ENCODE assay signal across 14 mouse cellular contexts in the genomic region with DNA sequence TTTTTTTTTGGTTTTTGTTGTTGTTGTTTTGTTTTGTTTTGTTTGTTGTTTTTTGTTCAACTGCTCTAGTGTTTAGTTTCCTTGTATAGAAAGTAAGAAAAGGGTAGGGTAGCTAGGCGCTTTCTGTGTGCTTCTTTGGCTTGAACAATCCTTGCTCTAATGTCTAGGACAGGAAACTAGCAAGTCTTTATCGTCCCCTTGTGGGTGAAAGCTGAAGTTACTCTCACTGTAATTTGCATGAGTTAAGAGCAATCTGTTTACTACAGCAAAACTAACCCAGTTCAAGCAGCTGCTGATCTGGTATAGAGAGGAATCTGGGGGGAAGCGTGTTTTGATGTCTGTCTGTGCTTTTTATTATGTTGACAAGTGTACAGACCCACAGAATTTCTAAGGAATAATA. TPM values are rescaled to one million over a fixed set of nuclear protein-coding genes. Genes with fewer than 3 reads are reported as not detected.
DNase-seq lines count a peak whose midpoint lies in the region; ATAC-seq and TF ChIP-seq lines count a peak whose summit lies in the region.
"Had no signal": no experiment of that assay in that cellular context is flagged by ENCODE, and none has a peak within 500 bp of the region (broad histone marks: within the 10 kb centered on the region; RNA-seq: fewer than 3 reads in every experiment).

No protein-coding gene starts in this region.

- no peak overlapping the region for H3K4me2 ChIP-seq in hindbrain, postnatal 0 days (ENCODE audit: low read depth, low read length)
- H3K4me2 ChIP-seq in hindbrain, embryonic 16.5 days (ENCODE audit: low read length) = no peak overlapping the region
- H3K4me2 ChIP-seq: intestine, embryonic 15.5 days; limb, embryonic 13.5 days had no signal

- no peak overlapping the region for H3K27ac ChIP-seq in hindbrain, postnatal 0 days
- no peak overlapping the region for H3K27ac ChIP-seq in hindbrain, embryonic 16.5 days (ENCODE audit: low read depth, low read length)
- no peak overlapping the region for H3K27ac ChIP-seq in thymus, adult 2 months (ENCODE audit: control insufficient read depth, insufficient read depth, low read length)
- H3K27ac ChIP-seq: intestine, embryonic 15.5 days; limb, embryonic 13.5 days had no signal

- no peaks in the 10 kb centered on the region for H3K4me1 ChIP-seq in hindbrain, postnatal 0 days (ENCODE audit: insufficient read depth, low read length)
- no peaks in the 10 kb centered on the region for H3K4me1 ChIP-seq in hindbrain, embryonic 16.5 days (ENCODE audit: control insufficient read depth, insufficient read depth, low read depth, low read length)
- H3K4me1 ChIP-seq in thymus, adult 2 months (replicated peaks; ENCODE audit: control insufficient read depth, insufficient read depth, low read length) = no peaks in the 10 kb centered on the region
- H3K4me1 ChIP-seq: intestine, embryonic 15.5 days; limb, embryonic 13.5 days had no signal

- H3K9me3 ChIP-seq in hindbrain, postnatal 0 days (ENCODE audit: low read length) = no peaks in the 10 kb centered on the region
- H3K9me3 ChIP-seq in hindbrain, embryonic 16.5 days (ENCODE audit: control insufficient read depth, low read length) = no peaks in the 10 kb centered on the region
- H3K9me3 ChIP-seq: intestine, embryonic 15.5 days; limb, embryonic 13.5 days had no signal

- ATAC-seq in hindbrain, postnatal 0 days = no peak
- no peak for ATAC-seq in hindbrain, embryonic 16.5 days
- ATAC-seq: intestine, embryonic 15.5 days; midbrain, embryonic 16.5 days had no signal

- no peak for TF ChIP-seq POLR2A in thymus, adult 2 months (IDR thresholded peaks at IDR 0.05; ENCODE audit: control insufficient read depth, extremely low read depth, insufficient read depth, low read length, poor library complexity)
- no peak for TF ChIP-seq POLR2A in brain, embryonic 14.5 days (IDR thresholded peaks at IDR 0.05; ENCODE audit: borderline replicate concordance, extremely low read depth, insufficient read depth, insufficient read length, poor library complexity, severe bottlenecking)

- no peak overlapping the region for H3K9ac ChIP-seq in hindbrain, postnatal 0 days (replicated peaks; ENCODE audit: low read length)
- no peak overlapping the region for H3K9ac ChIP-seq in hindbrain, embryonic 16.5 days (ENCODE audit: low read depth, low read length)
- H3K9ac ChIP-seq: intestine, embryonic 15.5 days; limb, embryonic 13.5 days had no signal

- no peaks in the 10 kb centered on the region for H3K27me3 ChIP-seq in hindbrain, postnatal 0 days (ENCODE audit: insufficient read depth, low read length)
- no peaks in the 10 kb centered on the region for H3K27me3 ChIP-seq in hindbrain, embryonic 16.5 days (replicated peaks; ENCODE audit: control insufficient read depth, insufficient read depth, low read length)
- no peaks in the 10 kb centered on the region for H3K27me3 ChIP-seq in thymus, adult 2 months (ENCODE audit: control insufficient read depth, insufficient read depth, low read length)
- H3K27me3 ChIP-seq: intestine, embryonic 15.5 days; limb, embryonic 13.5 days had no signal

- H3K36me3 ChIP-seq in hindbrain, postnatal 0 days (ENCODE audit: insufficient read depth, low read length) = no peaks in the 10 kb centered on the region
- no peaks in the 10 kb centered on the region for H3K36me3 ChIP-seq in hindbrain, embryonic 16.5 days (ENCODE audit: control insufficient read depth, insufficient read depth, low read length)
- H3K36me3 ChIP-seq in thymus, adult 2 months (ENCODE audit: control insufficient read depth, insufficient read depth, low read length) = no peaks in the 10 kb centered on the region
- H3K36me3 ChIP-seq: intestine, embryonic 15.5 days; limb, embryonic 13.5 days had no signal

- peak; percentile 8 for DNase-seq in hindbrain, postnatal 0 days (ENCODE audit: low spot score)
- DNase-seq in thymus, postnatal 14 days = peak; percentile 2
- no peak for DNase-seq in thymus, adult 2 months
- DNase-seq in brain, embryonic 14.5 days (ENCODE audit: low read depth) = peak; percentile 25
- no peak for DNase-seq in frontal cortex, postnatal 36 days (ENCODE audit: low spot score in 2 of 2)
- DNase-seq in layer of hippocampus, postnatal 36 days = no peak
- DNase-seq: cerebellum, postnatal 25 days; gastrocnemius, postnatal 36 days; spleen, adult 18-20 months; thymus, adult 18-20 months had no signal

- TF ChIP-seq CTCF in hindbrain, postnatal 0 days (IDR thresholded peaks at IDR 0.05; ENCODE audit: low read depth) = peak; percentile 61
- TF ChIP-seq CTCF in thymus, adult 2 months (IDR thresholded peaks at IDR 0.05; ENCODE audit: borderline replicate concordance, control insufficient read depth, extremely low read depth, insufficient read depth, low read length, poor library complexity) = no peak
- peak; percentile 4; the same call in 1 of the 2 replicates for TF ChIP-seq CTCF in brain, embryonic 14.5 days (IDR thresholded peaks at IDR 0.05; ENCODE audit: borderline replicate concordance, extremely low read depth, insufficient read depth, insufficient read length)

- WGBS in hindbrain, postnatal 0 days = 35% methylated on average over 3 of the region's 3 CpGs
- 34% methylated on average over 3 of the region's 3 CpGs for WGBS in hindbrain, embryonic 16.5 days
- 40% methylated on average over 3 of the region's 3 CpGs for WGBS in thymus, adult 2 months

- H3K4me3 ChIP-seq in hindbrain, postnatal 0 days (ENCODE audit: low read length) = no peak overlapping the region
- no peak overlapping the region for H3K4me3 ChIP-seq in hindbrain, embryonic 16.5 days (ENCODE audit: low read length)
- H3K4me3 ChIP-seq in thymus, adult 2 months (ENCODE audit: control insufficient read depth, insufficient read depth, low read length) = no peak overlapping the region
- H3K4me3 ChIP-seq: intestine, embryonic 15.5 days; limb, embryonic 13.5 days had no signal

RNA-seq across cellular contexts. Expression of gene Rab9b, which starts 18.3 kb away (rescaled TPM):
- total RNA-seq in hindbrain, postnatal 0 days (2014; rRNA removed) = 19.9 and 24.9 TPM in 2 replicates
- polyA plus RNA-seq in hindbrain, postnatal 0 days (2015; fragmentation: Nextera tagmentation; extraction: Ambion mirVana) = 13.3 and 17.3 TPM in 2 replicates
- 24.3 and 27.8 TPM in 2 replicates for polyA plus RNA-seq in hindbrain, embryonic 16.5 days (2015; fragmentation: Nextera tagmentation; extraction: Ambion mirVana)
- not detected in 2 replicates for polyA plus RNA-seq in thymus, adult 2 months (2012; rRNA removed)
- 6.7 and 13.7 TPM in 2 replicates for polyA plus RNA-seq in brain, embryonic 14.5 days (2012; rRNA removed)
- total RNA-seq in layer of hippocampus, postnatal 36 days (2021) = 10 to 100 TPM; 26.9 to 31.2 TPM
- total RNA-seq: gastrocnemius, postnatal 36 days had no signal

RNA-seq across cellular contexts. Expression of gene Plp1, which starts 27.8 kb away (rescaled TPM):
- total RNA-seq in hindbrain, postnatal 0 days (2014; rRNA removed) = 54.3 and 64.8 TPM in 2 replicates
- 46.2 and 67.2 TPM in 2 replicates for polyA plus RNA-seq in hindbrain, postnatal 0 days (2015; fragmentation: Nextera tagmentation; extraction: Ambion mirVana)
- 15.4 and 16.3 TPM in 2 replicates for polyA plus RNA-seq in hindbrain, embryonic 16.5 days (2015; fragmentation: Nextera tagmentation; extraction: Ambion mirVana)
- polyA plus RNA-seq in thymus, adult 2 months (2012; rRNA removed) = 2.1 and 2.5 TPM in 2 replicates
- polyA plus RNA-seq in brain, embryonic 14.5 days (2012; rRNA removed) = 17.0 and 17.2 TPM in 2 replicates
- 1,000 to 10,000 TPM; 1,151 to 1,186 TPM for total RNA-seq in layer of hippocampus, postnatal 36 days (2021)

Comparison
In these comparisons a context has a peak if more than half of its experiments do, and no peak if none do; other contexts are left out.
1. DNase-seq: peak in hindbrain, postnatal 0 days (single experiment), thymus, postnatal 14 days (single experiment) and brain, embryonic 14.5 days (single experiment); none in thymus, adult 2 months (single experiment), frontal cortex, postnatal 36 days (0 of 2) and layer of hippocampus, postnatal 36 days (0 of 2).